Mouse (Mus musculus): ENCODE data around the gene Fmo5. TPM values are rescaled to one million over a fixed set of nuclear protein-coding genes. Genes with fewer than 3 reads are reported as not detected.

Fmo5 gene
- polyA plus RNA-seq (2017; shearing (Covaris generic)), result 12.4 TPM

GRCm38 (mm10) chr3:97628391-97629001 is at the start of gene Fmo5:
Fmo5 (plus strand) TSS chr3:97628804.

GRCm38 (mm10) chr3:97609845-97610410 is 18.7 kb upstream of the Fmo5 start, which contains the start of gene Chd1l:
Chd1l (minus strand) TSS chr3:97610203.

GRCm38 (mm10) chr3:97657655-97658411 is 29.2 kb downstream of the Fmo5 start, which contains the start of gene Prkab2:
Prkab2 (plus strand) TSS chr3:97658193.

GRCm38 (mm10) chr3:97674644-97675110 is 46.1 kb downstream of the Fmo5 start, which contains the start of gene Gm17651:
Gm17651 (minus strand) TSS chr3:97674694.

Other genes starting within 250 kb of the Fmo5 start
- gene Olfr1402, start 206.8 kb upstream of the Fmo5 start, polyA plus RNA-seq (2017; shearing (Covaris generic)), result not detected
- 46.9 TPM for gene Chd1l, start 18.6 kb upstream of the Fmo5 start, polyA plus RNA-seq (2017; shearing (Covaris generic))
- 4.2 TPM for gene Prkab2, start 29.4 kb downstream of the Fmo5 start, polyA plus RNA-seq (2017; shearing (Covaris generic))
- gene Gm17651, start 45.9 kb downstream of the Fmo5 start, polyA plus RNA-seq (2017; shearing (Covaris generic)), result not detected

Data from naive thymus-derived CD4-positive, alpha-beta T cell, adult 5 months (primary cell).